Mouse (Mus musculus) spleen, adult 2 months (tissue): ENCODE results near the gene Sema3g. TPM values are rescaled to one million over a fixed set of nuclear protein-coding genes. Genes with fewer than 3 reads are reported as not detected.

Experiments used
- DNase-seq, 2 experiments: peaks; one replicate each; pipeline versions ENCODE4 v3.0.0 to v3.0.0-alpha.2; 2012 to 2021; ENCODE audit warnings: low spot score in 2 of 2, low read depth in 1 of 2
- H3K27ac ChIP-seq: fragments of 200-500 bp; 2 replicates; pipeline ENCODE4 v1.5.1; 2012; ENCODE audit warnings: low read length, inconsistent platforms; ENCODE audit not compliant: insufficient read depth
- H3K27me3 ChIP-seq: fragments of 200-500 bp; 2 replicates; pipeline ENCODE4 v1.6.1; 2012; ENCODE audit warnings: mild to moderate bottlenecking, moderate library complexity, low read length, inconsistent platforms; ENCODE audit not compliant: control insufficient read depth, insufficient read depth
- H3K36me3 ChIP-seq: fragments of 200-500 bp; 2 replicates; pipeline ENCODE4 v1.6.1; 2012; ENCODE audit warnings: mild to moderate bottlenecking, low read length, inconsistent platforms; ENCODE audit not compliant: control insufficient read depth, insufficient read depth
- H3K4me1 ChIP-seq: fragments of 200-500 bp; 2 replicates; pipeline ENCODE4 v1.6.1; 2011; ENCODE audit warnings: inconsistent platforms; ENCODE audit not compliant: control insufficient read depth, insufficient read depth, insufficient read length
- H3K4me3 ChIP-seq: fragments of 200-500 bp; 2 replicates; pipeline ENCODE4 v1.5.1; 2011; ENCODE audit warnings: mild to moderate bottlenecking, inconsistent platforms; ENCODE audit not compliant: insufficient read depth, insufficient read length; ENCODE audit errors: extremely low read depth
- CTCF ChIP-seq: fragments of 200-500 bp; IDR thresholded peaks from 2 replicates; pipeline ENCODE4 v1.5.1; 2011; ENCODE audit warnings: mild to moderate bottlenecking, inconsistent platforms; ENCODE audit not compliant: insufficient read depth, insufficient read length, insufficient replicate concordance; ENCODE audit errors: extremely low read depth
- POLR2A ChIP-seq: fragments of 200-500 bp; IDR thresholded peaks from 2 replicates; pipeline ENCODE4 v1.6.1; 2011; ENCODE audit warnings: low read depth, low read length, inconsistent platforms
- WGBS: fragments of 180-500 bp; shearing (Covaris S2); methylation state at CpG from one replicate; pipeline ENCODE4 v1.1.7; 2018; 5-methylcytosine and 5-hydroxymethylcytosine counted together
- polyA plus RNA-seq: library from polyadenylated mRNA; depleted of rRNA; stranded (reverse); fragments of >200 nt; gene quantifications from 2 replicates; pipeline ENCODE4 v1.2.3, GENCODE M21; 2012

The Sema3g gene
- polyA plus RNA-seq, 1 experiment, result 4.3 TPM

DNA sequence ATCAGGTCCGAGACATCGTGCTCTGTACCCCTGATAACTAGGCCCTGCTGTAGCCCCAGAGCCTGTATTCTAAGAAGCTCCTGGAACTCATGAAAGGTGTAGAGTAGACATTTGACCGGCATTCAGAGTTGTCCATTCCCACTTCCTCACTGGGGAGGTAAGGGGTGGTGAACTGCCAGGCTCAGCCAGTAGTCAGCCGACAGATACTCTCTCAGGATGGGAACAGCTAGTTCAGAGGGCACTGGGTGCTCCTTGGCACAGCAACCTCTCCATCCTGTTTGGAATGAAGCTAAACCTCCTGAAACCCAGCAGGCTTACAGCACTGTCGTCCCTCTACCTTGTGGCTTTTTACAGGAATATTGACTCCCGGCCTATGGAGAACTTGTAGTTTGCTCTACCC lies 5.8 kb upstream of the Sema3g start:
- no peaks in the 10 kb centered on the region for H3K27me3 ChIP-seq
- H3K27ac ChIP-seq, result no peak overlapping the region
- no peak overlapping the region for H3K4me3 ChIP-seq
- DNase-seq, result no peak
- H3K4me1 ChIP-seq, result peaks cover 2% of the 10 kb centered on the region; the same call in 1 of the 2 replicates
- H3K36me3 ChIP-seq, result no peaks in the 10 kb centered on the region
- no peak for TF ChIP-seq POLR2A
- TF ChIP-seq CTCF, result no peak
- 91% methylated on average over 6 of the region's 6 CpGs for WGBS

DNA sequence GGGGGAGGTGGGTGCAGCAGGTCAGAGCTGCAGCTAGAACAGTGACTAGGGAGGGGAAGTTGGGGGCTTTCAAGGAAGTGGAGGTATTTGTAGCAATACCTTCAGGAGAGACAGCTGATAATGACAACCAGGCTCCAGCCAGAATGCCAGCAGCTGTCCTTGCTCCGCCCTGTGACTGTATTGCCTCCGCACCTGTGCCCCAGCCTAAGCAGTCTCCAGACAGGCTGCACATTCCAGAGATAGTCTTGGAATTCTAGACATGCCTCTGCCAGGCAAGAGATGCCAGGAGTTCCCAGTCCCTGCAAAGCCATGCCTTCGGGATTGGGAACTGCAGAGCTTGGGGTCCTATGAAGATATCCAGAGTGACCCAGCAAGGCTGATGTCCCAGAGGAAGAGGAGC lies 5.2 kb upstream of the Sema3g start:
- DNase-seq, result no peak
- Histone ChIP-seq H3K27me3 (no peaks in the 10 kb centered on the region), H3K27ac (no peak overlapping the region), H3K4me1 (no peaks in the 10 kb centered on the region; the same call in 1 of the 2 replicates), H3K36me3 (no peaks in the 10 kb centered on the region), H3K4me3 (no peak overlapping the region)
- 88% methylated on average over 3 of the region's 3 CpGs for WGBS
- TF ChIP-seq POLR2A, result no peak
- no peak for TF ChIP-seq CTCF

DNA sequence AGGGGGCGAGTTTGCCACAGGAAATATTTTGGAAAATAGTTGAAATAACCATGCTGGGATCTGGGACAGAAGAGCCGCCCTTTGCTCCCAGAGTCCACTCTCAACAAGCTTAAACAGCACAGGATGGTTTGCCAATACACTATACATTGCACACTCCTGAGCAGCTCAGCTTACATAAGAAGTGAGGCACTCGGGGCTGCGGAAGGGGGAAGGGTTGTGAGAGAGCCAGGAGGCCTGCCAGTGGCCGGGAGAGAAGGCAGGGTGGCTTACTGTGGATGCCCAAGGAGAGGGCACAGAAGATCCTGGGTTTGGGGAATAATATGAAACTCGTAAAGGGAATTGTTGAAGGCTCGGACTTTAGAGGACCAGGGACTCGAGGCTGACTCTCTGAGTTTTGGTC lies 3.8 kb upstream of the Sema3g start:
- WGBS, result 83% methylated on average over 8 of the region's 8 CpGs
- H3K4me1 ChIP-seq, result no peaks in the 10 kb centered on the region; the same call in 1 of the 2 replicates
- TF ChIP-seq CTCF, result no peak
- no peak for TF ChIP-seq POLR2A
- H3K4me3 ChIP-seq, result no peak overlapping the region
- H3K27ac ChIP-seq, result no peak overlapping the region
- no peaks in the 10 kb centered on the region for H3K36me3 ChIP-seq
- H3K27me3 ChIP-seq, result no peaks in the 10 kb centered on the region
- no peak for DNase-seq

DNA sequence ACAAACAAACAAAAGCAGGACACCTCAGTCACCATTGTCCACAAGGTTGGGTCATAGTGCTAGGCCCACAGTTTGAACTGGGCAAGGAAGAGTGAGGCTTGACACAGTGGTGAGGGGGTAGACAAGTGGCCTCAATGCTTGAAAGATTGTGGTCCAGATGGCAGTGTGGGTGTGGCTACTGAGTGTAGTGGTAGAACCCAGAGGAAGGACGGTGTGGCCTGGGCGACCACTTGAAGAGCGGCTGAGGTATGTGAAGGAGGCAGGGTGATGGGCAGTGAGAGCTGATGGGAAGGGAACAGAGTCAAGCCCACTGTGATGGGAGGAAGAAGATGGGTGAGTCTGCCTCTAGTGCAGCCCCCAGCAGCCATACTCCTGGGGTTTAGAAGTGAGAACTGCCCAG lies 3.0 kb upstream of the Sema3g start:
- H3K27ac ChIP-seq, result no peak overlapping the region
- no peak overlapping the region for H3K4me3 ChIP-seq
- H3K27me3 ChIP-seq, result no peaks in the 10 kb centered on the region
- no peaks in the 10 kb centered on the region; the same call in 1 of the 2 replicates for H3K4me1 ChIP-seq
- DNase-seq, result no peak
- TF ChIP-seq CTCF (no peak), POLR2A (no peak)
- 66% methylated on average over 3 of the region's 3 CpGs for WGBS
- H3K36me3 ChIP-seq, result no peaks in the 10 kb centered on the region

DNA sequence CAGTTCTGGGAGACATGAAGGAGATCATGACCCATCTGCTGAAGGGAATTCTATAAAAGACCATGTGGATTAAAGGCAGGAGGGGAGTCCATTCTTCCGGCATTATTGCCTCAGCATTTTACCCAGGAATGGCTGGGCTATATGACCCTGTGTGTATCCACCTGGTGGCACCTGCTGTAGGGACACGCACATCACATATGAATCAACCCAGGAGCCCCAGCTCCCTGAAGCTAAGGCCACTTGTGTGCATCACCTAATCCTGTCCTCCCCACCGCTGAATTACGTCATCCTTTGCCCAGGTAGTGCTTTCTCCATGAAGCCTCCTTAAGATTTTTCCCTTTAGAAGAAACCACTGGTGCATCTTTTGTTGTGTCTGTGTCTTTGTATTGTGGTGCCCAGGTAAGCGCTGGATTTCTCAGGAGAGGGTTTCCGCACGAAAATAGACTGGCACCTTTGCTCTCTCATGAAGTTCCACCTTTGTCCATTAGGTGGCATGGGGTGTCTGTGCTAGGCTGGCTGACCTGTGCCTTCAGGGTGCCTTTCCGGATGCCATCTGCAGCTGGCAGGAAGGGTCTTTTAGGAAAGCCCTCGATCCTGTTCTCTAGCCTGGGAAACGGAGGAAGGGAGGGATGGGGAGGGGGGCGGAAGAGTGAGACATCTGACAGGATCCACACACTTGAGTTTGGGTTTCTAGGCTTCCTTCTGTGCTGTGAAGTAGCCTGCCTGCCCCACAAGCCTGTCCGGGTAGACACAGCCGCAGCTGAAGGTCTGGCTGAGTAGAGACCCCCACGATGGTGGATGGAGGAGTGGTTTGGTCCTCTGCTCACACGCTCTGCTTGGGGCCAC lies 2.3 kb upstream of the Sema3g start:
- H3K4me3 ChIP-seq, result no peak overlapping the region
- H3K36me3 ChIP-seq, result no peaks in the 10 kb centered on the region
- TF ChIP-seq CTCF (peak; percentile 88; the same call in 1 of the 2 replicates), POLR2A (no peak)
- H3K27me3 ChIP-seq, result no peaks in the 10 kb centered on the region
- H3K27ac ChIP-seq, result no peak overlapping the region; the same call in 1 of the 2 replicates
- 29% methylated on average over 15 of the region's 15 CpGs for WGBS
- H3K4me1 ChIP-seq, result no peaks in the 10 kb centered on the region; the same call in 1 of the 2 replicates
- DNase-seq, result peak; percentile 48 to 75

DNA sequence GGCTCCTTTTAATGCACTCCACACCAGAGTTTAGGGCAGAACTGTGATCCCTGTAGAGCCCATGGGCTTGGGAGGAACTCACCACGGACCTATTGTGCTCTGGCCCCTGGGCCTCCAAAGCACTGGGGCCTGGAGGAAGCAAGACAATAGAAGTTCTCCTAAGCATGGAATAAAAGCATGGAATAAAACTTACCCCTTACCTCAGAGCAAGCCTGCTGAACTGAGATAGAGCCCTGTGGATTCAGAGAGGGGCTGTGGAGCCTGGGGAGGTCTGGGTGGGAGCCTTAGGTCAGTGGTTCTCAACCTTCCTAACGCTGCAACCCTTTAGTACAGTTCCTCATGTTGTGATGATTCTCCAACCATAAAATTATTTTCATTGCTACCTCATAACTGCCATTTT lies 814 bp upstream of the Sema3g start, which contains the start of gene Nisch:
Gene Nisch (minus strand): TSS at position 101 of the 400 bp plus-strand sequence.
- H3K4me1 ChIP-seq, result no peaks in the 10 kb centered on the region; the same call in 1 of the 2 replicates
- H3K36me3 ChIP-seq, result no peaks in the 10 kb centered on the region
- no peak for TF ChIP-seq POLR2A
- TF ChIP-seq CTCF, result no peak
- H3K27ac ChIP-seq, result no peak within 1 kb of the TSS; the same call in 1 of the 2 replicates
- H3K27me3 ChIP-seq, result no peaks in the 10 kb centered on the region
- 85% methylated on average over 2 of the region's 2 CpGs for WGBS
- DNase-seq, result no peak
- H3K4me3 ChIP-seq, result no peak within 1 kb of the TSS

DNA sequence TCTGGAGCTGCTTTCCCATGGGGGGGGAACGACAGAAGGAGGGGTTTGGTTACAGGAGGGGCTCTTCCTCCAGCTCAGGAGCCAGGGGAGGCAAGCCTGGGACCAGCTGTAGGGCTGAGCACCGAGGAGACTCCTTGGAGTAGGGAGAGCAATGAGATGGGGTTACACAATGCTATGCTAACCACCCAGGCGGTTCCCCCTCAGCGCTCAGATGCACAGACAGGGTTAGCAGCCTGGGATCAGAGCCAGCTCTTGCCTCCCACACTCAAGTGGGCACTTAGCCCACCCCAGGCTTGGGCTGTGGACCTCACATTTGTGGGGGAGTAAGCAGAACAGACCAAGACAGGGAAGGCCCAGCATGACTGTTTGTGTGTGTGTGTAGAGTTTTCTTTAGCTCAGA lies 9.3 kb downstream of the Sema3g start:
- TF ChIP-seq POLR2A, result no peak
- no peak for TF ChIP-seq CTCF
- Histone ChIP-seq H3K27ac (peak overlapping the region; percentile 28; the same call in 1 of the 2 replicates), H3K36me3 (no peaks in the 10 kb centered on the region), H3K4me3 (no peak overlapping the region), H3K4me1 (peaks cover 43% of the 10 kb centered on the region), H3K27me3 (no peaks in the 10 kb centered on the region)
- WGBS, result 55% methylated on average over 4 of the region's 4 CpGs
- DNase-seq, result no peak
